Mouse (Mus musculus): ENCODE data around the gene Dclk3.

Gene Dclk3

DNA sequence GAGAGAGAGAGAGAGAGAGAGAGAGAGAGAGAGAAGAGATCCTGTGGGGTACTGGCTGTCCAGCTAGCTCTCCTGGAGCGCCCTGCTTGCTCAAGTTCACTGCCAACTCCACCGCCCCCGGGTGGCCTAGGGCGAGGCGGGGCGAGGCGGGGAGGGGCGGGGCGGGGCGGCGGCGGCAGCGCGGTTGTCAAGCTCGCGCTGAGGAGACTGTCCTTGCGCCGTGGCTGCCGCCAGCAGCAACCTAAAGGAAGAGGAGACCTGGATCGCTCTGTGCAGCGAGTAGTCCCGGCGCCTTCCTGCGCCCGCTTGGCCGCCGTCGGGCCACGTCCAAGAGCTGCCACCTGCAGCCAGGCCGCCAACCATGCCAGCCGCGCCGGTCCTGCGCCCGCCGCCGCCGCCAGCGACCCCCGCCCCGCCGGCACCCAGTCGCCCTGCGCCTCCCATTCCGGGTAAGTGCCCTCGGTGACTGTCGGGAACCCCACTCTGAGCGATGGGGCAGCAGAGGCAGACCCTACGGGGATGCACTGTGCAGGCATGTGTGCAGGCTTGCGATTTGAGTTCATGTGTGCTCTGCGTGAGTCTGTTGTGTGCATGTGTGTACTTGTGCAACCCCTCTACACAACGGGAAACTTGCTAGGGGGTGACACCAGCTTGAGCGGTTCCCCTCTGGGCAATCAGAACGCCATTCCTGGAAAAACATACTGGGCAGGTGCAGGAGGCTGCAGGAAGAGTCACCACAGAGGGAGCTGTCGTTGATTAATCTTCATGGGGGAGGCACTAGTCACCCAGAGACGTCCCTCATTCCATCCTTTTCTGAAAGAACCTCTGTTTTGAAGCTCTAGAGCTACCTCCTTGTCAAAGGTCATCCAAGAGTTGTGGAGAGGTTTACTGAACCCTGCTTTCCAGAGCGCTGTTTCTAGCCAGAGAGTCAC, at the start of gene Dclk3:
Gene Dclk3, plus strand, starts transcription at position 178 of the 932 bp plus-strand sequence.
- DNase-seq (ENCODE audit: low spot score in 2 of 2) = no peak

DNA sequence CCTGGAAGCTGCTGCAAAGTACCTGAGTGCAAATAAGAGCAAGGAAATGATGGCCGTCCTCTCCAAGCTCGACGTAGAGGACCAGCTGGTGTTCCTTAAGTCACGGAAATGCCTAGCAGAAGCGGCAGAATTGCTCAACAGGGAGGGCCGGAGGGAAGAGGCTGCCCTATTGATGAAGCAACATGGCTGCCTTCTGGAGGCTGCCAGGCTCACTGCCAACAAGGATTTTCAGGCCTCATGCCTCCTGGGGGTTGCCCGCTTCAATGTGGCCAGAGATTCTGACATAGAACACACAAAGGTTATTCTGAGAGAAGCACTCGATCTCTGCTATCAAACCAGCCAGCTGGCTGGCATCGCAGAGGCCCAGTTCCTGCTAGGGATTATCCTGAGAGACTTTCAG, 48.9 kb upstream of the Dclk3 start:
- DNase-seq (ENCODE audit: low spot score in 2 of 2) = peak in 1 of 2 experiments; percentile 53

DNA sequence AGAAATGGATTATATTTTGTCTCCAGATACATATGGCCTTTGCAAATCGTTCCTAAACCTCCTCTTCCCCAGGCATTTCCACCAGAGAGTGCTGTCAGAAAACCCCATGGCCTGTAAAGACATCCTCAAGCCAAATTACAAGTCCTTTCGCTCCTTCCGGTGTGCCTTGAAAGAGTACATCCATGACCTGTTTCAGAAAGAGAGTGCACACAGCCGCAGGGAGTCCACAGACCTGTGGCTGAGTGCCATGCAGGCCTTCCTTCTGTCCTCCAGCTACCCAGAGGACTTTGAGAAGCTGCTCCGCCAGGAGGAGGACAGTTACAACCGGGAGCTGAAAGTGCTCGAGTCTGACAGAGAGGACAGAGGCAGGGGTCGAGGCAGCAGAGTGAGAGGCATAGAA, 47.8 kb upstream of the Dclk3 start:
- DNase-seq (ENCODE audit: low spot score in 2 of 2) = no peak

DNA sequence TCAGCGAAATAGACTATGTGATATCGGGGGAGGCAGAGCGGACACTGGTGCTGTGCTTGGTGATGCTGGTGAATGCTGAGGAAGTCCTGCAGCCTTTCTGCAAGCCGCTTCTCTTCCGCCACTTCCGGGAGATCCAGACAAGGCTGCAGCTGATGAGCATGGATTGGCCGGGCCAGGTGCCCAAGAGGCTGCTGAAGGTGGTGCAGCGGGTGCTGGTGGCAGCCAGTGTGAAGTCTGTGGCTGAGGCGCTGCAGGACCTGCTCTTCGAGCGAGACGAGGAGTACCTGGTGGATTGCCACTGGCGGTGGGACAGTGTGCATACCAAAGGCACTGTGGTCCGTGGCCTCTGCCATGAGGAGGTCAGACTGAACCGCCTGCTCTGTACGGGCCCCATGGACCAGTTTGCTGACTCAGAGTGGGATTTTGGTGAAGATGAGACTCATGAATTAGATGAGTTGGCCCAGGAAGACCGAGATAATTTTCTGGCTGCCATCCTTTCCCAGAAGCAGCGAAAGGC, 46.9 kb upstream of the Dclk3 start:
- DNase-seq (ENCODE audit: low spot score in 2 of 2) = no peak

GRCm38 (mm10) chr9:111395265-111395664, 43.6 kb upstream of the Dclk3 start:
- no peak for DNase-seq (ENCODE audit: low spot score in 2 of 2)

- DNase-seq (ENCODE audit: low spot score in 2 of 2) = no peak
These were observed 40.8 kb upstream of the Dclk3 start for GRCm38 (mm10) chr9:111398059-111398458.

DNA sequence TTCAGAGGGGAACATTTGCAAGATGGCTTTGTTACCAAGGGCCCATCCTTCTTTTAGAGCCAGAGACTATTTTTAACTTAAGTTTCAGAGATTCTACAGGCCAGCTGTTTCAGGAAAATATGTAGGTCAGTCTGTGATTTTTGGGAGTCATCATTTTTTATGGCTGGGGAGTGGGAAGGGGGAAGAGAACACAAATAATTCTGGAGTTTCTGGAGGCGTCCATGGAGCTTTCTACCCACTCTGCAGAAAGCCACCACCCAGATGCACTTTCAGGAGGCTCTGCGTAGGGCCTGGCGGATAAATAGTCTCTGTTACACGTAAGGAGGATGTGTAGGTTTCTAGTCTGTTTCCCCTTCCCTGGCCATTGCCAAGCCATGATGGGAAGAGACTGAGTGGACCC, 38.8 kb upstream of the Dclk3 start:
- no peak for DNase-seq (ENCODE audit: low spot score in 2 of 2)

- no peak for DNase-seq (ENCODE audit: low spot score in 2 of 2)
These were observed 35.7 kb upstream of the Dclk3 start for GRCm38 (mm10) chr9:111403159-111403558.

GRCm38 (mm10) chr9:111404346-111405079, 34.4 kb upstream of the Dclk3 start:
- DNase-seq (ENCODE audit: low spot score in 2 of 2) = no peak

DNA sequence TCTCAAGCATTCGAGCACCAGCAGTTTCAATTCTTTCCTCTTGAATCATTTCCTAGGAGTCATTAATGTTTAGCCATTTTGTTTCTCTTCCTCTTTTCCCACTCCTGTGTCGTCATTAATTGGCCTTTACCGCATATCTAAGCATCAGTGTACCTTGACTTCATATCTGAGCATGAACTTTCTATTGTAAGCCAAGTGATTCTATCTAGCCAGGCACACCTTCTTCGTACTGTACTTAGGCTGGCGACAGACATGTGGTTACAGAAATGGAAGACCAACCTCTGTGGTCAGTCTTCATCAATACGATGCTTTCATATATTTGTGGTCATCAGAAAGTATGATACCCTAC, 33.8 kb upstream of the Dclk3 start:
- no peak for DNase-seq (ENCODE audit: low spot score in 2 of 2)

DNA sequence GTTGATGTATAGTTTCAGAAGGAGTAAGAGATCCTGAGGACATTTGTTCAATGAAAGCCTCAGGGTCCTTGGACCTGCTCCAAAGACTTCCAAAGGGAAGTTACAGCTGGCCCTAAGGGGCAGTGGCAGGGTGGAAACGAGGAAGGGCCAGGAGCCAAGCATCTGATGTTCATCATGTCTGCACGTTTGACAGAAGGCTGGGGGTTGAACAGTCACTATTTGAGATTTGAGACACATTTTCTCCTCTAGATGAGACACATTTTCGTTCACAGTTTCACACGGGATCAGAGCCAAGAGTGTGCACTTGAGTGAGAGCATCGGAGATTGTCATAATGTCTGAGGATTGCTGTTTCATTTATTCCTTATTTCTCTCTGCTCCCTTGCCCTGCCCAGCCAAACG, 30.9 kb upstream of the Dclk3 start:
- no peak for DNase-seq (ENCODE audit: low spot score in 2 of 2)

DNA sequence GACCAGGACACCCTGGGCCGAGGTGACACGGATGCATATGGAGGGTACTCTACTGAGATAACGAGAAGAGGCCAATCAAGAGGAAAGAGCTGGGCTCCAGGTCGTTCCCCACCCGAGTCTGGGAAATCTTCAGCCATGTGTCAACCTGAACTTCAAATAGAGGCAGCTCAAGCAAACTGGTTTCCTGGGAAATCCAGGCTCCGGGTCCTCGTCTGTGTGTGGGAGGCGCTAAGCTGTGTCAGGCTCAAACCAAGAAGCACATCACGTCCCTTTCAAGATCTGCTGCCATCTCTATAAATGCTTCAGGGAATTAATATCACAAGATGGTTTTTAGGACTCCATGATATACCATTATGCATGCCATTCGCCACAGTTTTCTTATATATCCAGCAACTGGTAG, 30.5 kb upstream of the Dclk3 start:
- no peak for DNase-seq (ENCODE audit: low spot score in 2 of 2)

DNA sequence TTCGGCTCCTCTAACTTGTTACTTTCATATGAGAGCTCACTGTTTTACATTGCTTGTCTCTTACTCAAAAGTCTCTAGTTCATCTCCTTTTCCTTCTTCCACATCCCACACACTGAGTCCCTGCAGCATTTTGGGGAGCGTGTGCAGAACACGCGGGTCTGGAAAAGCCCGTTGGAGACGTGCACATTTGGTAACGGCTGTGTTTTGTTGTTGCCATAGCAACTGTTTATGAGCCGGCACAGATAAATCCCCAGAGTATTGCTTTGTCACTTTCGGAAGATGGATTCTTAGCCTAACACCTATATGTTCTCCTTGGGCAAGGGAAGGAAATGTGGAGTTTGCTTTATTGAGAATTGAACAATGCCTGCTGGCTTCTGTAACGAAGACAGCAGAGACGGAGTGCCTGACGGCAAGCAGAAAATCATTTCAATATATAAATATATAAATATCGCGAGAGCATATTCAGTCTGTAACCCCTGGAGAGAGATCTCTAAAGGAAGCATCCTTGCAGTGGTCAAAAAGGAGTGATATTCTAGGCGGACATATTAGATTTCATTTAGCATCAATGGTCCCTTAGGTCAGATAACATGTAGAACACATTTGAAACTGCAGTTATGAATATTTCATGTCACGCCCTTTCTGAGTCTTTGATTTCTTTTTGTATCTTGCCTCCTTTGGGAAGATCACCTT, 26.3 kb upstream of the Dclk3 start:
- DNase-seq (ENCODE audit: low spot score in 2 of 2) = no peak

- DNase-seq (ENCODE audit: low spot score in 2 of 2) = no peak
These were observed 17.0 kb upstream of the Dclk3 start for GRCm38 (mm10) chr9:111421862-111422261.

GRCm38 (mm10) chr9:111422567-111422966, 16.3 kb upstream of the Dclk3 start:
- DNase-seq (ENCODE audit: low spot score in 2 of 2) = no peak

DNA sequence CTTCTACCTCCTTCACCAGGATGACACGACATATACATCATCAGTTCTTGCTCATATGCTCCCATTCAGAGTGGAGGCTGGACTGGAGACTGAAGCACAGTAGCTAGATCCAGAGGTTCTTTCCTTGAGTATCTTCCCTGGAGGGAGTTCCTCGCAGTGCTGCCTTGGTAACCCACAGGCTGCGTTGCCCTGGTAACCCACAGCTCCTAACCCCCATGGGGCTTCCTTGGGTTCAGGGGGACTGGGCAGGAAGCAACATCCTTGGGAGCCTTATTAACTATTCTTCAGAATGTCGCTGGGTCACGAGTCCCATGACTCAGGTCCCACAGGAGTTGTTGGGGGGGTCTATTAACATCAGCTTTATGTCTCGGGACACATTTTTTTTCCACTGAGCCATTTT, 13.8 kb upstream of the Dclk3 start:
- DNase-seq (ENCODE audit: low spot score in 2 of 2) = no peak

DNA sequence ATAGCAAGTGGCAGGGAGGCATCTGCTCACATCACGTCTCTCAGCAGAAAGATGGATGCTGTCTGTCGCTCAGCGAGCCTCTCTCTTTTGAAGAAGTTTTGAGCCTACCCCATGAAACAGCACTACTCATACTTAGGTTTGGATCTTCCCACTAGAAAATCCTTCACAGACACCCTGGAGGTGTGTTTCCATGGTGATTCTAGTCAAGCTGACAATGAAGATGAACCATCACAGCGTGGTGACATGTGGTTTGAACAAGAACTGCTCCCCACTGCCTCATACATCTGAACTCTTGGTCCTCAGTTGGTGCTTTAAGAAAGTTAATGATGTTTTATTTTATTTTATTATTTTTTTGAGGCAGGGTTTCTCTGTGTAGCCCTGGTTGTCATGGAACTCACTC, 12.9 kb upstream of the Dclk3 start:
- no peak for DNase-seq (ENCODE audit: low spot score in 2 of 2)

- no peak for DNase-seq (ENCODE audit: low spot score in 2 of 2)
These were observed 10.9 kb upstream of the Dclk3 start for GRCm38 (mm10) chr9:111427891-111428555.

DNA sequence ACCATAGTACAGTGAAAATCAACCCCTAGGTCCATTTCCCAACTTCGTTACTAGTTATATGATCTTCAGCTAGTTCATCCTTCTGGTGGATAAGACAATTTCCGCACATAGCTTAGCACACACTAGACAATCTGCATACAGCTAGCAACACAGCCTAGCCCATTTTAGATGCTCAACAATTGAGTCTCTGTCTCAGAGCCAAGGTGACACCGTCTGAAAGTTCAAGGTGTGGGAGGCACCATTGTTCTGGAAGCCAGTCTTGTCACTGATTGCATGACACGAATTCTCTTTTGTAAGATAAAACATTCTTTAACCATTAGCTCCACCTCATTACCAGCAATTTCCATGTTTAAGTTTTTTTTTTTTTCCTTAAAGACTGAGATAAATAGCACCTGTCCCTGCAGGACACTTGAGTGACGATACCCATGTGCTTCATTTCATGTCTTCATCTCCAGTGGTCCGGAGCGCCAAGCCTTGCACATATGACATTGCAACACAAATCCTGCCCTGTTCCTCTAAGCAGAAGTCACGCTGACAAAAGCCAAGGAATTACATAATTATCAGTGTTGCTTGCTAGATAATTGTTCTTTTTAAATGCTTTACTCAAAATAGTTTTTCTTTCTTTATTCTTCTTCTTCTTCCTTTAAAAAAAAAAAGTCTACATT, 10.1 kb upstream of the Dclk3 start:
- no peak for DNase-seq (ENCODE audit: low spot score in 2 of 2)

GRCm38 (mm10) chr9:111429363-111429750, 9.5 kb upstream of the Dclk3 start:
- DNase-seq (ENCODE audit: low spot score in 2 of 2) = no peak

DNA sequence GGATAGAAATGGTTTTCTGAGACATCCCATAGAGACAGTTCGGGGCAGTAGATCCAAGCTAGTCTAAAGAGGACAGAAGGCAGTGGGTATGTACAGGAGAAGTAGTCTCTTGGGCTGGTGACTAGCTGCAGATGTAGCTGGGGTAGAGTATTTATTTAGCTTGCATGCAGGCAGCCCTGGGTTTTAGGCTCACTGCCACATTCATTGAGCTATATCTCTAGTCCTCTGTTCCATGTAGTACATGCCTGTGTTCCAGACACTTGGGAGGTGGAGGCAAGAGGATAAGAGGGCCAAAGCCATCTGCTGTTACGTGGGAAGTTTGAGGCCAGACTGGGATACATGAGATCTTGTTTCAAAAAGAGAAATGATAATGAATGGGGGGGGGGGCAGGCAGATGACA, 3.5 kb upstream of the Dclk3 start:
- DNase-seq (ENCODE audit: low spot score in 2 of 2) = no peak
